Mouse (Mus musculus): ENCODE measurements around the gene Surf1. TPM values are rescaled to one million over a fixed set of nuclear protein-coding genes. Genes with fewer than 3 reads are reported as not detected.

The Surf1 gene
- polyA plus RNA-seq, 1 experiment from 2014 or later: 40.3 TPM

DNA sequence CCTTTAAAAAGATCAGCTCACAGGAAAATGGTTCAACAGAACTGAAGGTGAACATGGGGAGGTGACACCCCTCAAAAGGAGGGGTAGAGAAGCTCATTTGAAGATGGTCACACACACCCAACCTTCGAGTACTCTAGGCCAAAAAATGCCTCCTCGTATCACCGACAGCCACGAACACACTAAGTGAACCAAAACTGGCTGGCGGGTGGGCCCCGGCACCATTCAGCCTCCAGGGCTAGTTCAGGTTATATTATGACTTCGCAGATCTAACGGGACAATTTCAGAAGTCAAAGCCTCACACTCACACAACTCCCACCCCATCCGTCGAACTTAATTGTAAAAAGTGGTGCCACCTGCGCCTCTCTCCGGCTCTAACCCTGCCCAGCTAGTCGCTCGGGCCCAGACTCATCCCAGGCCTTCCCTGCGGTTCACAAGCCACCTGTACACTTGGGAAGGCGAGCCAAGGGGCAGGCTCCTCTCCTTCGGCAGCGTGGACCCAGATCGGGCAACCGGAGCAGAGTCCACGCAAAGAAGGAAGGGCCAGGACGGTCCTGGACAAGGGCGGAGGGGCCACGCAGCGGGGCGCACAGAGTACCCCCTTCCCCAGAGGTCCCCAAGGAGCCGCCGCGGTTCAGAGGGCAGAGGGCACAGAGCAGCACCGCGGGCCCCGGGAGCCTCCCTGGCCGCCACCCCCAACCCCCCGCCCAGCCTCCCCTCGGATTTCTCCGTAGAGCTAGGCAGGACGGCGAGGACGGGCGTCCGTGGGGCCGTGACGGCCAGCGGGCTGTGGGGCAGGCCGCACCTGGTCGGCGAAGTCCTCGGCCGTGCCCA, 16.4 kb upstream of the Surf1 start:
- H3K4me3 ChIP-seq (ENCODE audit: low read depth, low read length): peak overlapping the region; percentile 99
- peak overlapping the region; percentile 100 for H3K9ac ChIP-seq (ENCODE audit: low read depth, low read length)
- no peaks in the 10 kb centered on the region for H3K27me3 ChIP-seq (ENCODE audit: control insufficient read depth, insufficient read depth, low read length)
- H3K9me3 ChIP-seq (replicated peaks; ENCODE audit: control insufficient read depth, low read length): no peaks in the 10 kb centered on the region
- H3K36me3 ChIP-seq (ENCODE audit: control insufficient read depth, insufficient read depth, low read length): peaks cover 17% of the 10 kb centered on the region
- ATAC-seq (replicated peaks; ENCODE audit: insufficient number of reproducible peaks, low FRiP score, low TSS enrichment): no peak; the same call in 1 of the 2 replicates
- WGBS (ENCODE audit: insufficient replicate concordance): 2% methylated on average over 41 of the region's 49 CpGs
- H3K4me2 ChIP-seq: peak overlapping the region; percentile 81
- H3K27ac ChIP-seq (ENCODE audit: low read depth, low read length): peak overlapping the region; percentile 88
- peaks cover 20% of the 10 kb centered on the region for H3K4me1 ChIP-seq (ENCODE audit: control insufficient read depth, insufficient read depth, low read length)

DNA sequence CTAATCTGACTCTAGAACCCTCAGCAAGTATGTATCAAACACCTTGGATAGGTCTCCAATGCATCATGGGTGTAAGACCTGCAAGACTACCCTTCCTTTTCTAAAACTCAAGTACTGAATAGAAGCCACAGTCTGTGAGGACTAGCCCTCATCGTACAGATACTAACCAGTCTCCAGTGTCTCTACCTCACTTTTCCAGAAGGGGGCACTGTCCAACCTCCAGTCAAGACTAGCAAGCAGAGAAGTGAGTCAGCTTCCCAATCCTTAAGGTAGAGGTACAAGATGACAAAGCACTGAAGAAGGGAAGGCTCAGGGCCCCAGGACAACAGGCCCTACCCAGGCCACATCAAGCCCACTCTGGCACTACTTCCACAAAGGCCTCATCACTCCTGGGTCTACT, 14.1 kb upstream of the Surf1 start:
- Histone ChIP-seq H3K4me3 (ENCODE audit: low read depth, low read length) (no peak overlapping the region), H3K27ac (ENCODE audit: low read depth, low read length) (no peak overlapping the region), H3K27me3 (ENCODE audit: control insufficient read depth, insufficient read depth, low read length) (no peaks in the 10 kb centered on the region), H3K4me1 (ENCODE audit: control insufficient read depth, insufficient read depth, low read length) (peaks cover 20% of the 10 kb centered on the region), H3K4me2 (no peak overlapping the region), H3K9me3 (replicated peaks; ENCODE audit: control insufficient read depth, low read length) (no peaks in the 10 kb centered on the region), H3K36me3 (ENCODE audit: control insufficient read depth, insufficient read depth, low read length) (peaks cover 27% of the 10 kb centered on the region), H3K9ac (ENCODE audit: low read depth, low read length) (no peak overlapping the region)
- ATAC-seq (replicated peaks; ENCODE audit: insufficient number of reproducible peaks, low FRiP score, low TSS enrichment): no peak
- WGBS (ENCODE audit: insufficient replicate concordance): 44% methylated on average over 1 of the region's 1 CpGs

DNA sequence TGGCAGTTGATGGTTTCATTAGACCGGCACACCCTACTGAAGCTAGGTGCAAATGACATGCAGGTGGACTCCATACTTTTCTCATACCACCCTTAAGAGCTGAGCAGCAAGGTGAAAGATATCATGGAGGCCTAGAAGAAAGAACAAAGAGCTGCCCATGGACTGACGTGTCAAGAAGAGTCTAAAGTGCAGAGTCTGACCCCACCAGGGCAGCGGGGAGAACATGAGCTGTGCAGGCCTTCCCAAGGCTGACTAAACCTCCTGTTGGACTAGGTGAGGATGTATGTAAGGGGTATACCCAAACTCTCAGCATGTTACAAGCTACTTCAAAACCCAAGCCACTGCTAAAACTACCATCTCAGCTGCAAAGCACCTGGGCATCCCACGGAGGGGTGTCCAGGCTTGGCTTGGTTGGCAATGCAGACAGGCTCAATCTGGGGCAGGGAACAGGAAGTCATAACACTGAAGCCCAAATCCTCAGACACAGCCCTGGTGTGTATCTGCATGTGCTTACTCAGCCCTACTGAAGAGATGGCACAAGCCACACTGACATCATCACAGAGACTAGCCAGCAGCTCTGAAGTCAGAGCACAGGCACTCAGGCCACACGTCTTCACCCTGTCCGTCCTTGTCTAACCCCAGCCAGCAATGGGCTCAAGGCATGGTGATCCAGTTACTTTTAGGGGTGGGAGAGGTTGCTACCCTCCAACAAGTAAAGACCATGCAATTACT, 11.6 kb upstream of the Surf1 start:
- peaks cover 20% of the 10 kb centered on the region for H3K4me1 ChIP-seq (ENCODE audit: control insufficient read depth, insufficient read depth, low read length)
- no peak overlapping the region for H3K27ac ChIP-seq (ENCODE audit: low read depth, low read length)
- H3K4me2 ChIP-seq: no peak overlapping the region
- no peak for ATAC-seq (replicated peaks; ENCODE audit: insufficient number of reproducible peaks, low FRiP score, low TSS enrichment)
- H3K27me3 ChIP-seq (ENCODE audit: control insufficient read depth, insufficient read depth, low read length): no peaks in the 10 kb centered on the region
- 85% methylated on average over 6 of the region's 6 CpGs for WGBS (ENCODE audit: insufficient replicate concordance)
- H3K36me3 ChIP-seq (ENCODE audit: control insufficient read depth, insufficient read depth, low read length): peaks cover 33% of the 10 kb centered on the region
- H3K4me3 ChIP-seq (ENCODE audit: low read depth, low read length): no peak overlapping the region
- no peaks in the 10 kb centered on the region for H3K9me3 ChIP-seq (replicated peaks; ENCODE audit: control insufficient read depth, low read length)
- no peak overlapping the region for H3K9ac ChIP-seq (ENCODE audit: low read depth, low read length)

DNA sequence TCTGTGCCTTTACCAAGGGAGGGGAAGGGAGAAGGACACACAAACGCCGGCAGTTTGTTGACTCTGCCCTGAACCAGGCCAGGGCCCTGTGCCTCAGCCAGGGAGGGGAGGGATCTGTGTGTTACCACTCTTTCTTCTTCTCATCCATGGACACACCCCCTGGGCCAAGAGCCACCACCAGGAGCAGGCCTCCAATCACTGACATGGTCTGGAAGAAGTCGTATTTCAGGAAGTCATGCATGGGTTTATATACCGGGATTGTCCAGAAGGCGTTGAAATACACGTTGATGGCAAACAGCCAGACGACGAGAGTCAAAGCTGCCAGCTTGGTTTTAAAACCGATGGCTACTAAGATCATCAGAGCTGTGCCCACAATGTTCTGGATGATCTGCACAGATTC, 5.5 kb upstream of the Surf1 start:
- no peak overlapping the region for H3K4me3 ChIP-seq (ENCODE audit: low read depth, low read length)
- no peak overlapping the region for H3K27ac ChIP-seq (ENCODE audit: low read depth, low read length)
- no peaks in the 10 kb centered on the region for H3K9me3 ChIP-seq (replicated peaks; ENCODE audit: control insufficient read depth, low read length)
- no peak overlapping the region for H3K9ac ChIP-seq (ENCODE audit: low read depth, low read length)
- H3K36me3 ChIP-seq (ENCODE audit: control insufficient read depth, insufficient read depth, low read length): peaks cover 40% of the 10 kb centered on the region
- H3K4me2 ChIP-seq: no peak overlapping the region
- H3K27me3 ChIP-seq (ENCODE audit: control insufficient read depth, insufficient read depth, low read length): no peaks in the 10 kb centered on the region
- WGBS (ENCODE audit: insufficient replicate concordance): 60% methylated on average over 9 of the region's 9 CpGs
- H3K4me1 ChIP-seq (ENCODE audit: control insufficient read depth, insufficient read depth, low read length): peaks cover 16% of the 10 kb centered on the region
- ATAC-seq (replicated peaks; ENCODE audit: insufficient number of reproducible peaks, low FRiP score, low TSS enrichment): no peak

DNA sequence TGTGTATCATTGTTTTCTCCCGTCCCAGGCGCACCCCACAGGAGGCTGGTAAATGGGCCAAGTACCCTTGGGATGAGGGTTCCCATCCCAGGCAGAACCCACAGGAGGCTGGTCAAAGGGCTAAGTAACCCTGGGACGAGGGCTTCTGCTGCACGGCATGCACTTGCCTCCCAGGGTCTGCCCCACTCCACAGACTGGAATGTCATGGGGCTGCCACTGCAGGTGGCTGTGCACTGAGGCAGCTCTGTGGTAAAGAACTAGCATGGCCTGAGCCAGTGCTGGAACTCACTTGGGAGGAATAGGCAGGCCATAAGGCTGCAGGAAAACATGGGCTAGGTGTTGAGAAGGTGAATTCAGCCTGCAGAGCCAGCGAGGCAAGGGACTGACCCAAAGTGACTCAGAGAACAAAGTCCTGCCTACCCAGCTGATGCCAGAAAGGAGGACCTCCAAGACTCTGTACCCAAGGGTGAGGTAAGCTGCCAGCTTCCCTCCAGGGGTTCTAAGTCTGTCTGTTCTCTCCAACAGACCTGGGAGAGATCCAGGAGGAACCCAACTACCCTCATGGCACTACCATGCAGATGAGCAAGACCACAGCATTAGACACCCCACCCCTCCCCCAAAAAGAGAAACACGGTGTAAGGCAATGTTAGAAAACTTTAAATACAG, 4.0 kb upstream of the Surf1 start:
- no peak for ATAC-seq (replicated peaks; ENCODE audit: insufficient number of reproducible peaks, low FRiP score, low TSS enrichment)
- WGBS (ENCODE audit: insufficient replicate concordance): 88% methylated on average over 6 of the region's 6 CpGs

DNA sequence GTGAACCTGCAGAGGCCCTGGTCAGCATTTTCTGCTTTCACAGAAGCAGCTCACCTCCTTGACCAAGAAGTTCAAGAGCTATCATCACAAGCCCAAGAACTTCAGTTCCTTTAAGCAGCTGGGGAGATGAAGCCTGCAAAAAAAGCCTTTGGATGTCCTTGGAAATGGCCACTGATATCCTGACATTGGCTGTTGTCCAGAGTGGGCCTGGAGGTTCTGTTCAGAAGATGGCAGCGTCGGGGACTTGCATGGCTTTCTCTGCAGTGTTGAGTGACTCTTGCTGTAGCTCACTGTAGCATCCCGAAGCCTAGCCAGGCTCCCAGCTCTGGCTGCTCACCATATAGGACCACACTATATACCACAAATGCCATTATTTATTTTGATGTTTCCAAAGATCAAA, 3.4 kb upstream of the Surf1 start:
- WGBS (ENCODE audit: insufficient replicate concordance): 88% methylated on average over 3 of the region's 3 CpGs
- H3K36me3 ChIP-seq (ENCODE audit: control insufficient read depth, insufficient read depth, low read length): peaks cover 28% of the 10 kb centered on the region
- no peak overlapping the region for H3K9ac ChIP-seq (ENCODE audit: low read depth, low read length)
- H3K9me3 ChIP-seq (replicated peaks; ENCODE audit: control insufficient read depth, low read length): no peaks in the 10 kb centered on the region
- no peaks in the 10 kb centered on the region for H3K27me3 ChIP-seq (ENCODE audit: control insufficient read depth, insufficient read depth, low read length)
- no peak overlapping the region for H3K4me2 ChIP-seq
- peaks cover 18% of the 10 kb centered on the region for H3K4me1 ChIP-seq (ENCODE audit: control insufficient read depth, insufficient read depth, low read length)
- no peak overlapping the region for H3K27ac ChIP-seq (ENCODE audit: low read depth, low read length)
- H3K4me3 ChIP-seq (ENCODE audit: low read depth, low read length): no peak overlapping the region
- no peak for ATAC-seq (replicated peaks; ENCODE audit: insufficient number of reproducible peaks, low FRiP score, low TSS enrichment)

More for the DNA sequence above, 4.0 kb upstream of the Surf1 start:
- no peaks in the 10 kb centered on the region for H3K9me3 ChIP-seq (replicated peaks; ENCODE audit: control insufficient read depth, low read length)
- H3K4me1 ChIP-seq (ENCODE audit: control insufficient read depth, insufficient read depth, low read length): peaks cover 18% of the 10 kb centered on the region
- H3K27me3 ChIP-seq (ENCODE audit: control insufficient read depth, insufficient read depth, low read length): no peaks in the 10 kb centered on the region
- no peak overlapping the region for H3K9ac ChIP-seq (ENCODE audit: low read depth, low read length)
- H3K27ac ChIP-seq (ENCODE audit: low read depth, low read length): no peak overlapping the region
- peaks cover 32% of the 10 kb centered on the region for H3K36me3 ChIP-seq (ENCODE audit: control insufficient read depth, insufficient read depth, low read length)
- H3K4me3 ChIP-seq (ENCODE audit: low read depth, low read length): no peak overlapping the region
- no peak overlapping the region for H3K4me2 ChIP-seq

DNA sequence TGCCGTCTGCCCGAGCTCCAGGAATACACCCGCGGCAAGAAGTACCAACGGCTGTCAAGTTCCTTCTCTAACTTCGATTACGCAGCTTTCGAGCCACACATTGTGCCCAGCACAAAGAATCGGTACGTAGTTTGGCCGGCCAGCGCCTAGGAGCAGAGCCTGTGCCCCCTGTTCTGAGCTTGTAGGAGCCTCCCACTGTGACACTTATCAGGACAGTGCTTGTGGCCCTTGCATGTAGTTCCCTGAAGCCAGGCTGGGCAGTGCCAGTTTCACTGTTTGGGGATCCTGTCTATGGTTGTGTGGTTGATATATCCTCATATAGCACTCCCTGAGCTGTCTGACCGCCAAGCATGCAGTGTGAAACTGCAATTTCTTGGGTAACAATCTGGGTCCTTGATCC, 408 bp upstream of the Surf1 start:
- peak overlapping the region; percentile 99 for H3K4me2 ChIP-seq
- WGBS (ENCODE audit: insufficient replicate concordance): 2% methylated on average over 13 of the region's 13 CpGs
- H3K27me3 ChIP-seq (ENCODE audit: control insufficient read depth, insufficient read depth, low read length): no peaks in the 10 kb centered on the region
- peak overlapping the region; percentile 85 for H3K9ac ChIP-seq (ENCODE audit: low read depth, low read length)
- peak overlapping the region; percentile 84 for H3K4me3 ChIP-seq (ENCODE audit: low read depth, low read length)
- H3K4me1 ChIP-seq (ENCODE audit: control insufficient read depth, insufficient read depth, low read length): peaks cover 23% of the 10 kb centered on the region
- no peak for ATAC-seq (replicated peaks; ENCODE audit: insufficient number of reproducible peaks, low FRiP score, low TSS enrichment)
- H3K27ac ChIP-seq (ENCODE audit: low read depth, low read length): peak overlapping the region; percentile 68
- no peaks in the 10 kb centered on the region for H3K9me3 ChIP-seq (replicated peaks; ENCODE audit: control insufficient read depth, low read length)
- H3K36me3 ChIP-seq (ENCODE audit: control insufficient read depth, insufficient read depth, low read length): peaks cover 44% of the 10 kb centered on the region

DNA sequence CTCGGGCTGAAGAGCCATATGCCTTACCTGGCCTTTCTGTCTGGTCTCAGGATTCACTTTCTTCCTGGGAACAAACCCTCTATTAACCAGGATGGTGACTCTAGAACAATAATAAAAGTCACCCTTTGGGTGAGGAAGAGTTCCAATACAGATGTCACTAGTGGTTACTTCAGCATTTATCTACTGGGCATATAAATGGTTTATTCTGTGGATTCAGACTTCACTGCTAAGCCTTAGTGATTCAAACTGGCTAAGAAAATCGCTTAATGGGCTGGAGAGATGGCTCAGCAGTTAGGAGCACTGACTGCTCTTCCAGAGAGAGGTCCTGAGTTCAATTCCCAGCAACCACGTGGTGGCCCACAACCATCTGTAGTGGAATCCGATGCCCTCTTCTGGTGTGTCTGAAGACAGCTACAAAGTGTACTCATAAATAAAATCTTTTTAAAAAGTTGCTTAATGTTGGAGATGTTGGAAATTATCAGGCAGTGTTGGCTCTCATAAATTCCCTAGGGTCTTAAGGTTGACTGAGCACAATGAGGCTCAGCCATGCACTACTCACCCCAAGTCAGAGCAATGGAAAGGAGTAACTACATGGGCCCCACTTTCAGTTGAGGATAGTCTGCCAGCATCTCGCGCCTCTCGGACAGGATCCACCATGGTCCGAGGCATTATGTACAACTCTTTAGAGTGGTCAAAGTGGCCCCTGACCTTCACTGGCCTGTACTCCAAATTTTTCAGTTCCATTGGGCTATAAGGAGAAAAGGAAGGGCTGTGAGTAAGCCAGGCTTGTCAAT, 2.0 kb downstream of the Surf1 start:
- no peaks in the 10 kb centered on the region for H3K27me3 ChIP-seq (ENCODE audit: control insufficient read depth, insufficient read depth, low read length)
- peaks cover 25% of the 10 kb centered on the region for H3K36me3 ChIP-seq (ENCODE audit: control insufficient read depth, insufficient read depth, low read length)
- no peak overlapping the region for H3K9ac ChIP-seq (ENCODE audit: low read depth, low read length)
- peaks cover 25% of the 10 kb centered on the region for H3K4me1 ChIP-seq (ENCODE audit: control insufficient read depth, insufficient read depth, low read length)
- no peak overlapping the region for H3K27ac ChIP-seq (ENCODE audit: low read depth, low read length)
- no peak for ATAC-seq (replicated peaks; ENCODE audit: insufficient number of reproducible peaks, low FRiP score, low TSS enrichment)
- 61% methylated on average over 8 of the region's 8 CpGs for WGBS (ENCODE audit: insufficient replicate concordance)
- H3K4me3 ChIP-seq (ENCODE audit: low read depth, low read length): 0 out of 2 replicates have a peak overlapping the region, but pooled peaks have one; percentile 5
- no peaks in the 10 kb centered on the region for H3K9me3 ChIP-seq (replicated peaks; ENCODE audit: control insufficient read depth, low read length)
- no peak overlapping the region for H3K4me2 ChIP-seq

Measured in heart, embryonic 11.5 days (tissue).